Mouse (Mus musculus) layer of hippocampus, adult 11-12 months (tissue): ENCODE results near the gene Tspan4.
"Not testable (repeated sequence)": the region's sequence is repeated elsewhere in the genome, so short reads cannot be mapped to it uniquely, and the experiment has no call there.

Experiments used
- DNase-seq: peaks from one replicate; pipeline ENCODE4 v3.0.0; 2022; ENCODE audit warnings: low spot score

The Tspan4 gene

GRCm38 (mm10) chr7:141439140-141439679 lies 35.8 kb upstream of the Tspan4 start:
- no peak for DNase-seq

- DNase-seq: no peak
Observed at GRCm38 (mm10) chr7:141439811-141440210, 35.2 kb upstream of the Tspan4 start.

- DNase-seq: no peak
Observed at GRCm38 (mm10) chr7:141440613-141441012, 34.4 kb upstream of the Tspan4 start.

GRCm38 (mm10) chr7:141441460-141441859 lies 33.6 kb upstream of the Tspan4 start:
- no peak for DNase-seq

- no peak for DNase-seq
Observed at GRCm38 (mm10) chr7:141442199-141442598, 32.8 kb upstream of the Tspan4 start.

- DNase-seq: no peak
Observed at GRCm38 (mm10) chr7:141443081-141443821, 31.8 kb upstream of the Tspan4 start.

GRCm38 (mm10) chr7:141443828-141444237 lies 31.2 kb upstream of the Tspan4 start, which contains the start of gene Pidd1:
Pidd1 (minus strand) TSS chr7:141444025.
- DNase-seq: no peak

GRCm38 (mm10) chr7:141446374-141446773 lies 28.7 kb upstream of the Tspan4 start:
- not testable (repeated sequence) for DNase-seq

- DNase-seq: peak; percentile 94
Observed at GRCm38 (mm10) chr7:141447110-141447991, 27.7 kb upstream of the Tspan4 start, which contains the start of gene Rplp2. Rplp2 (plus strand) TSS chr7:141447370.

- no peak for DNase-seq
Observed at GRCm38 (mm10) chr7:141451928-141452327, 23.1 kb upstream of the Tspan4 start.

- no peak for DNase-seq
Observed at GRCm38 (mm10) chr7:141453636-141454035, 21.4 kb upstream of the Tspan4 start.

GRCm38 (mm10) chr7:141454967-141455551 lies 20.0 kb upstream of the Tspan4 start, which contains the start of gene Pnpla2:
Pnpla2 (plus strand) TSS chr7:141455198.
- DNase-seq: peak; percentile 91

- DNase-seq: peak; percentile 65
Observed at GRCm38 (mm10) chr7:141455610-141456314, 19.3 kb upstream of the Tspan4 start.

GRCm38 (mm10) chr7:141456739-141457138 lies 18.3 kb upstream of the Tspan4 start:
- DNase-seq: no peak

GRCm38 (mm10) chr7:141457236-141457635 lies 17.8 kb upstream of the Tspan4 start:
- no peak for DNase-seq

GRCm38 (mm10) chr7:141457986-141458660 lies 16.9 kb upstream of the Tspan4 start:
- DNase-seq: no peak

GRCm38 (mm10) chr7:141458661-141459060 lies 16.4 kb upstream of the Tspan4 start:
- no peak for DNase-seq

GRCm38 (mm10) chr7:141459301-141459711 lies 15.7 kb upstream of the Tspan4 start:
- DNase-seq: no peak

GRCm38 (mm10) chr7:141460001-141460390 lies 15.0 kb upstream of the Tspan4 start:
- DNase-seq: no peak

GRCm38 (mm10) chr7:141460391-141461113 lies 14.5 kb upstream of the Tspan4 start, which contains the start of gene Cracr2b:
Cracr2b (plus strand) TSS chr7:141461094.
- DNase-seq: no peak
